Mouse (Mus musculus) heart, adult 2 months (tissue): ENCODE results near the gene Grik3.
"Not testable (repeated sequence)": the region's sequence is repeated elsewhere in the genome, so short reads cannot be mapped to it uniquely, and the experiment has no call there.

ENCODE experiments used
- CTCF ChIP-seq: fragments of 200-600 bp; IDR thresholded peaks from 2 replicates; pipeline ENCODE4 v1.8.1; 2022; ENCODE audit warnings: antibody characterized with exemption, mild to moderate bottlenecking, moderate library complexity
- EP300 ChIP-seq: fragments of 200-500 bp; IDR thresholded peaks from 2 replicates; pipeline ENCODE4 v1.6.1; 2011; ENCODE audit warnings: low read depth, low read length, control low read depth; ENCODE audit not compliant: insufficient read depth
- POLR2A ChIP-seq: fragments of 200-500 bp; IDR thresholded peaks from 2 replicates; pipeline ENCODE4 v1.6.1; 2011; ENCODE audit warnings: mild to moderate bottlenecking, low read depth, low read length, control low read depth; ENCODE audit not compliant: insufficient read depth

- TF ChIP-seq CTCF, EP300, POLR2A: not testable (repeated sequence)
Measured at GRCm38 (mm10) chr4:125608896-125609295, 118.4 kb downstream of the Grik3 start.
